Mouse (Mus musculus): ENCODE measurements at regions not wholly inside any gene's neighbourhood (a gene's known extent, or its start where the extent isn't known, plus 50 kb on each side); places are given as distances from the start of the nearest gene placed in this dataset.
A peak's percentile ranks its signal among the peaks of the same experiment; 100 is the strongest.

- no peak for ATAC-seq (ENCODE audit: insufficient number of reproducible peaks, low FRiP score, low TSS enrichment)
These were observed 59.0 kb upstream of the Ntm start for GRCm38 (mm10) chr9:30021981-30022380.

- ATAC-seq (ENCODE audit: insufficient number of reproducible peaks, low FRiP score, low TSS enrichment) = no peak
These were observed 62.3 kb upstream of the Ntm start for GRCm38 (mm10) chr9:30025275-30025674.

- no peak for ATAC-seq (ENCODE audit: insufficient number of reproducible peaks, low FRiP score, low TSS enrichment)
These were observed 64.0 kb upstream of the Ntm start for GRCm38 (mm10) chr9:30026939-30027338.

- ATAC-seq (ENCODE audit: insufficient number of reproducible peaks, low FRiP score, low TSS enrichment) = no peak
These were observed 77.5 kb upstream of the Ntm start for GRCm38 (mm10) chr9:30040396-30040795.

GRCm38 (mm10) chr9:30064551-30064950 is 101.6 kb upstream of the Ntm start:
- ATAC-seq (ENCODE audit: insufficient number of reproducible peaks, low FRiP score, low TSS enrichment) = no peak

GRCm38 (mm10) chr9:30067980-30068379 is 105.0 kb upstream of the Ntm start:
- ATAC-seq (ENCODE audit: insufficient number of reproducible peaks, low FRiP score, low TSS enrichment) = no peak

GRCm38 (mm10) chr9:30075233-30075632 is 112.3 kb upstream of the Ntm start:
- no peak for ATAC-seq (ENCODE audit: insufficient number of reproducible peaks, low FRiP score, low TSS enrichment)

GRCm38 (mm10) chr9:30076006-30076405 is 113.1 kb upstream of the Ntm start:
- no peak for ATAC-seq (ENCODE audit: insufficient number of reproducible peaks, low FRiP score, low TSS enrichment)

- no peak for ATAC-seq (ENCODE audit: insufficient number of reproducible peaks, low FRiP score, low TSS enrichment)
These were observed 113.5 kb upstream of the Ntm start for GRCm38 (mm10) chr9:30076482-30076881.

GRCm38 (mm10) chr9:30101942-30102341 is 139.0 kb upstream of the Ntm start:
- ATAC-seq (ENCODE audit: insufficient number of reproducible peaks, low FRiP score, low TSS enrichment) = no peak

- no peak for ATAC-seq (ENCODE audit: insufficient number of reproducible peaks, low FRiP score, low TSS enrichment)
These were observed 159.4 kb upstream of the Ntm start for GRCm38 (mm10) chr9:30122371-30122770.

GRCm38 (mm10) chr9:30129151-30129550 is 166.2 kb upstream of the Ntm start:
- ATAC-seq (ENCODE audit: insufficient number of reproducible peaks, low FRiP score, low TSS enrichment) = no peak

GRCm38 (mm10) chr9:30131626-30132025 is 168.7 kb upstream of the Ntm start:
- no peak for ATAC-seq (ENCODE audit: insufficient number of reproducible peaks, low FRiP score, low TSS enrichment)

- no peak for ATAC-seq (ENCODE audit: insufficient number of reproducible peaks, low FRiP score, low TSS enrichment)
These were observed 171.4 kb upstream of the Ntm start for GRCm38 (mm10) chr9:30134303-30134702.

- peak; percentile 90 for ATAC-seq (ENCODE audit: insufficient number of reproducible peaks, low FRiP score, low TSS enrichment)
These were observed 174.8 kb upstream of the Ntm start for GRCm38 (mm10) chr9:30137611-30138287.

GRCm38 (mm10) chr9:30140188-30140587 is 177.2 kb upstream of the Ntm start:
- no peak for ATAC-seq (ENCODE audit: insufficient number of reproducible peaks, low FRiP score, low TSS enrichment)

GRCm38 (mm10) chr9:30141186-30141585 is 178.2 kb upstream of the Ntm start:
- no peak for ATAC-seq (ENCODE audit: insufficient number of reproducible peaks, low FRiP score, low TSS enrichment)

GRCm38 (mm10) chr9:30142806-30143458 is 180.0 kb upstream of the Ntm start:
- ATAC-seq (ENCODE audit: insufficient number of reproducible peaks, low FRiP score, low TSS enrichment) = no peak

GRCm38 (mm10) chr9:30149481-30150468 is 186.8 kb upstream of the Ntm start:
- ATAC-seq (ENCODE audit: insufficient number of reproducible peaks, low FRiP score, low TSS enrichment) = no peak

- no peak for ATAC-seq (ENCODE audit: insufficient number of reproducible peaks, low FRiP score, low TSS enrichment)
These were observed 188.2 kb upstream of the Ntm start for GRCm38 (mm10) chr9:30151173-30151572.

GRCm38 (mm10) chr9:30166235-30166752 is 203.4 kb upstream of the Ntm start:
- no peak for ATAC-seq (ENCODE audit: insufficient number of reproducible peaks, low FRiP score, low TSS enrichment)
